Mouse (Mus musculus): Measurements from ENCODE around the gene Vwc2. TPM values are rescaled to one million over a fixed set of nuclear protein-coding genes. Genes with fewer than 3 reads are reported as not detected.

Vwc2 gene
- 7.8 and 8.4 TPM in 2 replicates for polyA plus RNA-seq (2014; fragmentation: Nextera tagmentation; extraction: Ambion mirVana)

DNA sequence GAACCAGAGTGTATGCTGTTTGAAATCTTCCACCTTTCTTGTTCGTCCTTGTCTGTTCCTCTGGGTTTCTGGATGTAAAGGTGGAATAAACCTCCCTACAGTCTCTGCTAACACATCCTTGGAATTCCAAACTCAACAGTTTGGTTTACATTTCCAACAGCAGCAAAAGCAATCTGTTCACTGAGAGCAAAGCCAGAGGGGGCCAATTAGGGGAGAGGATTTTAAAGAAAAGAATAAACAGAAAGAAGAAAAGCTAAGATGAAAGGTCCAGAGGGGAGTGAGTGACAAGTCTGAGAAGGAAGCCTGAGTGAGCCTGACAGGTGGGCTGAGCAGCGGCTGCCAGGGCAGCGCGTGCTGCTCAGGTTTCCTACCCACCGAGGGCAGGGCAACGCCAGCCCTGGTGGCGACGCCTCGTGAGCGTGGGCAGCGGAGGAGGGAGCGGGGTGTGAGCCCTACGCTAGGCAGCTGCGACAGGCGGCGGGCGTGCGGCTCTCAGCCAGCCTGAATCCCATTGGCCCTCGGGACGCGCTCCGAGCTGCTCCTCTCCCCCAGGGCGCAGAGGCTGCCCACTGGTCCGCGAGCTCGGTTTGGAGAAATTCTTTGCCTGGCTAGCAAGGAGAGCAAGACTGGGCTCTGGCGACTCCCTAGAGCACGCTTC, at the start of gene Vwc2:
TSS of gene Vwc2 (plus strand) at position 648 of the 658 bp plus-strand sequence.
- no peak within 1 kb of the TSS for H3K27ac ChIP-seq (replicated peaks; ENCODE audit: low read depth, low read length)
- peak within 1 kb of the TSS; percentile 35; the same call in 1 of the 2 replicates for H3K9ac ChIP-seq (ENCODE audit: low read depth, low read length)
- 1% methylated on average over 16 of the region's 28 CpGs for WGBS
- H3K9me3 ChIP-seq (ENCODE audit: control insufficient read depth, low read length), result no peaks in the 10 kb centered on the region
- ATAC-seq (ENCODE audit: low read depth) (peak; percentile 74), DNase-seq (ENCODE audit: low spot score) (peak; percentile 69)
- peaks cover 50% of the 10 kb centered on the region for H3K27me3 ChIP-seq (replicated peaks; ENCODE audit: control insufficient read depth, insufficient read depth, low read length)
- H3K4me3 ChIP-seq (ENCODE audit: low read depth, low read length), result peak within 1 kb of the TSS; percentile 50
- peak within 1 kb of the TSS; percentile 92 for H3K4me2 ChIP-seq (ENCODE audit: low read depth, low read length)
- peaks cover 10% of the 10 kb centered on the region; the same call in 1 of the 2 replicates for H3K4me1 ChIP-seq (ENCODE audit: control insufficient read depth, insufficient read depth, low read length)
- no peaks in the 10 kb centered on the region for H3K36me3 ChIP-seq (ENCODE audit: control insufficient read depth, insufficient read depth, low read length)

DNA sequence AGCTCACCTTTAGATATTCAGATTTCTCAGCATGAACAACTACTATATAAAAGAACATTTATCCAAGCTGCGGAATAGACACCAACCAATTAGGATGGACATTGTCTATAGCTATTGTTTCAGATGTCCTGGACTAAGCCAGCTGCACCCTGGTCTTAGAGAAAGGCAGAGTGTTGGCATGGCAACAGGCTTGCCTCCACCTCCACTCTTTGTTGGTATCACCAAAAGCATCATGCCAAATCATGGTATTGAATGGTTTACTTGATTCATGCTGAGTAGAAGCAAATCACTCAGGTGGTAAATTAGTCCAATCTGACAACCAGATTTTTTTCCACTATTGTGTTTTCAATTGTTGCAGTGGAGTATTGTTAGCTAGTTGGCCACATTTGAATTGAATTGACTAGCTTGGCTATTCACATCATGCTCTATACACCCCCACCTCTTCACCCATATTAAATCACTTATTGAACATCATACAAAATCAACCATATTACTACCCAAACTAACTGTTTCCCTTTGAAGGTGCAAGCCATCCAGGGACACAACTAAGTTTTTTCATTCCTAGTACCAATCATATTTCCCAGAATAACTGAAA, 25.8 kb upstream of the Vwc2 start:
- H3K4me2 ChIP-seq (ENCODE audit: low read depth, low read length), result no peak overlapping the region
- H3K9ac ChIP-seq (ENCODE audit: low read depth, low read length), result no peak overlapping the region
- no peaks in the 10 kb centered on the region for H3K4me1 ChIP-seq (ENCODE audit: control insufficient read depth, insufficient read depth, low read length)
- H3K27ac ChIP-seq (replicated peaks; ENCODE audit: low read depth, low read length), result no peak overlapping the region
- no peaks in the 10 kb centered on the region for H3K9me3 ChIP-seq (ENCODE audit: control insufficient read depth, low read length)
- H3K27me3 ChIP-seq (replicated peaks; ENCODE audit: control insufficient read depth, insufficient read depth, low read length), result no peaks in the 10 kb centered on the region
- H3K36me3 ChIP-seq (ENCODE audit: control insufficient read depth, insufficient read depth, low read length), result no peaks in the 10 kb centered on the region
- no peak overlapping the region for H3K4me3 ChIP-seq (ENCODE audit: low read depth, low read length)
- WGBS, result 89% methylated on average over 1 of the region's 1 CpGs
- peak; percentile 42 for DNase-seq (ENCODE audit: low spot score)
- ATAC-seq (ENCODE audit: low read depth), result no peak

DNA sequence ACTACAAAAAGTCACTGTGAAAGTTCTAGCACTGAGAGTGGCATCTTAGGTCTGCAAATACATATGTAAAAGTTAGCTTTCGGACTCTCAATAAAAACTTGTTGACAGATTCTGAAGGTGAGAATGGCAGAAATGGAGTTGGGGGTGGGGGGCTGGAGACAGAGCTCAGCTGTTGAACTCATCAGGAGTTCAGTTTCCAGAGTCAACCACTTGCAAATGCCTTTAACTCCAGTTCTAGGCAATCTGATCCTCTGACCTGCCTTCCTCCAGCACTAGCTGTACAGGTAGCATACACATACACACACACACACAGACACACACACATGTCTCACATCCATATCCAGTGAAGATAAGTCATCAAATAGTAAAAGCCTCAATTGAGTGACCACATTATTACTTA, 16.4 kb upstream of the Vwc2 start:
- WGBS, result 81% methylated on average over 1 of the region's 1 CpGs
- DNase-seq (ENCODE audit: low spot score), result no peak
- H3K9ac ChIP-seq (ENCODE audit: low read depth, low read length), result no peak overlapping the region
- no peaks in the 10 kb centered on the region for H3K9me3 ChIP-seq (ENCODE audit: control insufficient read depth, low read length)
- H3K27me3 ChIP-seq (replicated peaks; ENCODE audit: control insufficient read depth, insufficient read depth, low read length), result no peaks in the 10 kb centered on the region
- no peak overlapping the region for H3K4me3 ChIP-seq (ENCODE audit: low read depth, low read length)
- H3K4me1 ChIP-seq (ENCODE audit: control insufficient read depth, insufficient read depth, low read length), result no peaks in the 10 kb centered on the region
- H3K36me3 ChIP-seq (ENCODE audit: control insufficient read depth, insufficient read depth, low read length), result no peaks in the 10 kb centered on the region
- no peak for ATAC-seq (ENCODE audit: low read depth)
- no peak overlapping the region for H3K4me2 ChIP-seq (ENCODE audit: low read depth, low read length)
- H3K27ac ChIP-seq (replicated peaks; ENCODE audit: low read depth, low read length), result no peak overlapping the region

DNA sequence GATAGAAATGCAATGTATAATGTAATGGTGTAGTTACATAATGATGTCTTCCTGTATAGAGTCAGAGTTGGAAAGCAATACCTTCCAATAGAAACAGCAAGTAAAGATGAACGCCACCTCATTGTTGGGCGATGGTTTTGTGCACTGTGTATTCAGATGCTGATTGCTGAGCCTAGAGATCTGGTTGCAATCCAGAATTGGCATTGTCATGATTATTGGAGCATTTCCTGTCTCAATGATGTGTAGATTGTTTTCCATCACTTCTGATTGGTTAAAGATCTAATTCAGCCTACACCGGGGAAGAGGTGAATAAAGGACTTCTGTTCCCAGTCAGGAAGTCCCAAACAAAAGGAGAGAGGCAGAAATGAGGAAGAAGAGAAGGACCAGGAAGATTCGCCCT, 15.7 kb upstream of the Vwc2 start:
- H3K27ac ChIP-seq (replicated peaks; ENCODE audit: low read depth, low read length), result no peak overlapping the region
- H3K36me3 ChIP-seq (ENCODE audit: control insufficient read depth, insufficient read depth, low read length), result no peaks in the 10 kb centered on the region
- no peak overlapping the region for H3K9ac ChIP-seq (ENCODE audit: low read depth, low read length)
- H3K4me1 ChIP-seq (ENCODE audit: control insufficient read depth, insufficient read depth, low read length), result no peaks in the 10 kb centered on the region
- H3K4me2 ChIP-seq (ENCODE audit: low read depth, low read length), result no peak overlapping the region
- H3K9me3 ChIP-seq (ENCODE audit: control insufficient read depth, low read length), result no peaks in the 10 kb centered on the region
- no peaks in the 10 kb centered on the region for H3K27me3 ChIP-seq (replicated peaks; ENCODE audit: control insufficient read depth, insufficient read depth, low read length)
- no peak for ATAC-seq (ENCODE audit: low read depth)
- DNase-seq (ENCODE audit: low spot score), result no peak
- 65% methylated on average over 4 of the region's 4 CpGs for WGBS
- H3K4me3 ChIP-seq (ENCODE audit: low read depth, low read length), result no peak overlapping the region

DNA sequence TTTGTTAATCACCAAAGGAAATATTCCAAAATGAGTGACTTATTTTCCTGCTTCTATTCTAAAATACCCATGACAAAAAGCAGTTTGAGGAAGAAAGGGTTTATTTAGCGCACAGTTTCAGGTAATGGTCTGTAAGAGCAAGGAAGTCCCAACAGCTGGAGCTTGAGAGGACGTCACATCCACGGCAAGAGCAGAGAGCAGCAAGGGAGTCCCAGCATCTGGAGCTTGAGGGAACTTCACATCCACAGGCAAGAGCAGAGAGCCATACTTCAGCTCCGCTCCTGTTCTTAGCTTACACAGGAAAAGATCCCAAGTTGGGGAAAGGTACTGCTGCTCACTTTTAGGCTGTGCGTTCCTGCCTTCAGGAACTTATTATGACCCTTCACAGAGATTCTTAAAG, 15.0 kb upstream of the Vwc2 start:
- no peaks in the 10 kb centered on the region for H3K36me3 ChIP-seq (ENCODE audit: control insufficient read depth, insufficient read depth, low read length)
- H3K4me1 ChIP-seq (ENCODE audit: control insufficient read depth, insufficient read depth, low read length), result no peaks in the 10 kb centered on the region
- no peak overlapping the region for H3K4me2 ChIP-seq (ENCODE audit: low read depth, low read length)
- no peak overlapping the region for H3K9ac ChIP-seq (ENCODE audit: low read depth, low read length)
- 66% methylated on average over 5 of the region's 5 CpGs for WGBS
- no peak overlapping the region for H3K4me3 ChIP-seq (ENCODE audit: low read depth, low read length)
- H3K27me3 ChIP-seq (replicated peaks; ENCODE audit: control insufficient read depth, insufficient read depth, low read length), result no peaks in the 10 kb centered on the region
- no peak overlapping the region for H3K27ac ChIP-seq (replicated peaks; ENCODE audit: low read depth, low read length)
- no peaks in the 10 kb centered on the region for H3K9me3 ChIP-seq (ENCODE audit: control insufficient read depth, low read length)
- DNase-seq (ENCODE audit: low spot score) (no peak), ATAC-seq (ENCODE audit: low read depth) (no peak)

DNA sequence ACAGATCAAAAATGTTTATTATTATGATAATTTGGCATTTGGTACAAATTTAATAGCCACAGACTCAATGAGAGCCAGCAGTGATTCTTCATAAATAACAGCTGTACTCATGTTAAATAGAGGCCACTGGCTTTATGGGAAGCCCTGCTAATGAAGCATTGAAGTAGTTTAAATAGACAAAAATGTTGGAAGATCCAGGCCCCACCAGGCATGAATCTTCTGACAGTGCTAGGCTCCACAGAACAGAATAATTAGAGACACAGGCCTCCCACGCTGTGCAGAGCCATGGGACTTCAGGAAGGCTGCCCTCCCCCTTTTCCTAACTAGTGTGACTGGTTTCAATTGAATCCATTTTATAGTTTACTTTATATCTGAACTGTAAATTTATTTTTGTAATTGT, 11.8 kb upstream of the Vwc2 start:
- DNase-seq (ENCODE audit: low spot score) (peak; percentile 79), ATAC-seq (ENCODE audit: low read depth) (peak; percentile 75; the same call in 1 of the 2 replicates)
- Histone ChIP-seq H3K36me3 (ENCODE audit: control insufficient read depth, insufficient read depth, low read length) (no peaks in the 10 kb centered on the region), H3K4me1 (ENCODE audit: control insufficient read depth, insufficient read depth, low read length) (no peaks in the 10 kb centered on the region), H3K9ac (ENCODE audit: low read depth, low read length) (no peak overlapping the region), H3K9me3 (ENCODE audit: control insufficient read depth, low read length) (no peaks in the 10 kb centered on the region), H3K4me2 (ENCODE audit: low read depth, low read length) (no peak overlapping the region), H3K4me3 (ENCODE audit: low read depth, low read length) (no peak overlapping the region), H3K27ac (replicated peaks; ENCODE audit: low read depth, low read length) (no peak overlapping the region), H3K27me3 (replicated peaks; ENCODE audit: control insufficient read depth, insufficient read depth, low read length) (no peaks in the 10 kb centered on the region)
- 15% methylated on average over 1 of the region's 1 CpGs for WGBS

DNA sequence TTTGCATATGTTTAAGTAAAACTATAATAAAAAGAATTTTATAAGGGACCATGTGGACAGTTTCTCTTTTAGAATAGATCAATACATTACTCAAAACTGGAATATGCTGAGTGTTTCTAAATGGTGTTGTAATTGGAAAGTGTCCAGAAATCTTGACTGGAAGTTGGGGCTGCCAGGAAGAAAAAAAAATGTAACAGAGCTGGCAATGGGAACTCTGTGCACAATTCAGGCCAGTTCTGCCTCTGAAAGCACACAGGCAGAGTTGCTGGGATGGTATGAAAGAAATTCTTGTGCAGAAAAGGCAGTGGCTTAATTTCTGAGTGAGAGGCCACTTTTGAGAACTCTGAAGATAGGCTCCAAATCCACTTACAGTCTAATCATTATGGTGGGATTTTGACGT, 11.4 kb upstream of the Vwc2 start:
- Histone ChIP-seq H3K27ac (replicated peaks; ENCODE audit: low read depth, low read length) (no peak overlapping the region; the same call in 1 of the 2 replicates), H3K4me3 (ENCODE audit: low read depth, low read length) (no peak overlapping the region), H3K4me2 (ENCODE audit: low read depth, low read length) (no peak overlapping the region), H3K9me3 (ENCODE audit: control insufficient read depth, low read length) (no peaks in the 10 kb centered on the region), H3K4me1 (ENCODE audit: control insufficient read depth, insufficient read depth, low read length) (no peaks in the 10 kb centered on the region), H3K27me3 (replicated peaks; ENCODE audit: control insufficient read depth, insufficient read depth, low read length) (no peaks in the 10 kb centered on the region), H3K36me3 (ENCODE audit: control insufficient read depth, insufficient read depth, low read length) (no peaks in the 10 kb centered on the region), H3K9ac (ENCODE audit: low read depth, low read length) (no peak overlapping the region)
- DNase-seq (ENCODE audit: low spot score), result peak; percentile 79
- ATAC-seq (ENCODE audit: low read depth), result no peak; the same call in 1 of the 2 replicates
- WGBS, result 23% methylated on average over 1 of the region's 1 CpGs

DNA sequence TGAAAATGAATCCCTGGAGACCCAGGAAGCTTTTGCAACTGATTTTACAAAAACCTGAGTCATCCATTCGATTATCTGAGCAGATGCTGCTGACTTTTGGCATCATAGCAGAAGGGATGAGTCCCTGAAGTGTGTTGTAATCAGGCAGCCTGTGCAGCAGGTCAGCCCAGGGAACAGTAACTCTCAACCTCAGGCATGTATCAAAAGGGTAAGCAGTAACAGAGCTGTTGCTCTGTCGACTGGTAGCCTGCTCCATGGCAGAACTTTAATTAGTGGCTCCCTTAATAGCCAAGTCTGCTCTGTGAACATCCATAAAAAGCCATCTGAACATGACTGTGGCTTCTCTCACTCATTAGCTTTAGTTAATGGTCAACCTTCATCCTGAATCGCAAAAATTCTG, 5.1 kb upstream of the Vwc2 start:
- Histone ChIP-seq H3K27ac (replicated peaks; ENCODE audit: low read depth, low read length) (no peak overlapping the region), H3K4me2 (ENCODE audit: low read depth, low read length) (no peak overlapping the region), H3K27me3 (replicated peaks; ENCODE audit: control insufficient read depth, insufficient read depth, low read length) (peaks cover 8% of the 10 kb centered on the region), H3K9ac (ENCODE audit: low read depth, low read length) (no peak overlapping the region), H3K4me3 (ENCODE audit: low read depth, low read length) (no peak overlapping the region), H3K36me3 (ENCODE audit: control insufficient read depth, insufficient read depth, low read length) (no peaks in the 10 kb centered on the region), H3K4me1 (ENCODE audit: control insufficient read depth, insufficient read depth, low read length) (peaks cover 5% of the 10 kb centered on the region; the same call in 1 of the 2 replicates), H3K9me3 (ENCODE audit: control insufficient read depth, low read length) (no peaks in the 10 kb centered on the region)
- DNase-seq (ENCODE audit: low spot score) (no peak), ATAC-seq (ENCODE audit: low read depth) (no peak)
- WGBS, result 61% methylated on average over 3 of the region's 3 CpGs

Measured in embryonic facial prominence, embryonic 14.5 days (tissue).